Mouse (Mus musculus) C2C12 (cell line): ENCODE results near the gene Tmem98.

ENCODE experiments used
- CEBPB ChIP-seq: IDR thresholded peaks from one replicate; pipeline ENCODE4 v1.6.1; 2011; ENCODE audit warnings: low read depth, mild to moderate bottlenecking, control low read depth, moderate library complexity
- CTCF ChIP-seq: IDR thresholded peaks from one replicate; pipeline ENCODE4 v1.5.1; 2011; ENCODE audit not compliant: control insufficient read depth, insufficient read depth, insufficient read length
- FOSL1 ChIP-seq: IDR thresholded peaks from one replicate; pipeline ENCODE4 v1.8.0; 2011; ENCODE audit warnings: mild to moderate bottlenecking, low read length; ENCODE audit not compliant: poor library complexity, insufficient read depth, severe bottlenecking
- MAX ChIP-seq: IDR thresholded peaks from one replicate; pipeline ENCODE4 v1.6.1; 2011; ENCODE audit warnings: mild to moderate bottlenecking, control low read depth
- MYOD1 ChIP-seq: IDR thresholded peaks from one replicate; pipeline ENCODE4 v1.6.1; 2011; ENCODE audit warnings: low read depth; ENCODE audit not compliant: control insufficient read depth, insufficient read length
- MYOG ChIP-seq: IDR thresholded peaks from one replicate; pipeline ENCODE4 v1.6.1; 2011; ENCODE audit not compliant: control insufficient read depth, insufficient read length; ENCODE audit errors: extremely low read depth
- USF1 ChIP-seq: IDR thresholded peaks from one replicate; pipeline ENCODE4 v1.6.1; 2011; ENCODE audit warnings: low read depth, mild to moderate bottlenecking, control low read depth, moderate library complexity

DNA sequence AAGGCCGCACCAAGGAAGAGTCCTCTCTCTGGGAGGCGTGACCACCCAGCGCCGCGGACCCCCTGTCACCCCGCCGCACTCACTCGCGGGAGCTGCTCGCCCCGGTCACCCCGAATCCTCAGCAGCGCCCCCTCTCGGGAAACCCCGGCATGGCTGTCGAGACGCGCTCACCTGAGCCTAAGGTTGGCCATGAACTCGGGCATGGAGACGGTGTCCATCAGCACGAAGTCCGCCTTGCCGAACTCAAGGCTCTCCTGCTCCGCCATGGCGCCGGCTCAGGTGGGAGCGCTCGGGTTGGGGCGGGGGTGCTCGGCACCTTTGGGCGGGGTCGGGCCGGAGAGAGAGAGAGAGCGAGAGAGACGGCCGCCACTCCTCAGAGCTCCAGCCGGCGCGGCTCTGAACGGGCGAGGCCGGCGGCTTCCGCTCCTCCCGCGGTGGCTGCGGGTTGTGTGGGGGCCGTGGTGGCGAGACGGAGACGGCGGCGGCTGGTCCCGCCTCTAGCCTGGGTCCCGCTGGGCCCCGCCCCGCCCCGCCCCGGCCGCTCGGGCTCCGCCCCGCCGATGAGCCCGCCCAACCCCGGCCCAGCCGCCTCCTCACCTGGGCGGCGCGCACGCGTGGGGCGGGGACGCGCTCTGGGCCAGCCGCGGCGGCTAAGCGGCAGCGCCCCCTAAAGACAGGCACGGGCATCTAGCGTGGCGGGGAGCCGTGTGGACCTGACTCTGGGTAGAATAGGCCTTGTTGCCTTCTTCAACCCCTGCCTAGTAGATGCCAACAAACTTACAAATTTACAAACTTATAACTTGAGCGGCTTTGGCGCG is 30.2 kb upstream of the Tmem98 start, which contains the start of gene Myo1d:
- TF ChIP-seq CTCF = peak; percentile 98
- TF ChIP-seq MAX = peak; percentile 63
- TF ChIP-seq MYOG = no peak
- no peak for TF ChIP-seq MYOD1
- no peak for TF ChIP-seq USF1
- no peak for TF ChIP-seq FOSL1
- TF ChIP-seq CEBPB = no peak
